Mouse (Mus musculus): Measurements from ENCODE around the gene Tgm2. TPM values are rescaled to one million over a fixed set of nuclear protein-coding genes. Genes with fewer than 3 reads are reported as not detected.

The Tgm2 gene
- 4.4 and 4.7 TPM in 2 replicates for polyA plus RNA-seq (2021; fragmentation: Nextera tagmentation)
- long read RNA-seq, experiment 1, transcript Tgm2-201 (13 exons, 3,596 nt) = major isoform, 6 of 9 reads
- long read RNA-seq, experiment 1, partial matches to known transcripts = 3 of 9 reads
- long read RNA-seq, experiment 1, other reads (novel, unspliced or antisense) = 0 of 9 reads
- long read RNA-seq, experiment 2, partial matches to known transcripts = 1 of 3 reads
- long read RNA-seq, experiment 2, other reads (novel, unspliced or antisense) = 1 of 3 reads

GRCm38 (mm10) chr2:158146223-158146622, at the start of gene Tgm2:
Gene Tgm2, minus strand, starts transcription at chr2:158146436.

Other genes starting within 250 kb of the Tgm2 start
- gene Vstm2l, start 231.8 kb downstream of the Tgm2 start, polyA plus RNA-seq (2021; fragmentation: Nextera tagmentation) = 1.8 and 7.9 TPM in 2 replicates
- 6.3 and 6.5 TPM in 2 replicates for gene Tti1, start 118.0 kb downstream of the Tgm2 start, polyA plus RNA-seq (2021; fragmentation: Nextera tagmentation)
- 14.6 and 21.7 TPM in 2 replicates for gene Rprd1b, start 117.9 kb downstream of the Tgm2 start, polyA plus RNA-seq (2021; fragmentation: Nextera tagmentation)
- 1.9 TPM in 2 replicates for gene D630003M21Rik, start 82.8 kb upstream of the Tgm2 start, polyA plus RNA-seq (2021; fragmentation: Nextera tagmentation)
- not detected in 2 replicates for gene Bpi, start 111.7 kb upstream of the Tgm2 start, polyA plus RNA-seq (2021; fragmentation: Nextera tagmentation)
- 1.2 TPM in 2 replicates for gene Lbp, start 160.1 kb upstream of the Tgm2 start, polyA plus RNA-seq (2021; fragmentation: Nextera tagmentation)
- gene Snhg11, start 229.2 kb upstream of the Tgm2 start, polyA plus RNA-seq (2021; fragmentation: Nextera tagmentation) = 35.2 and 42.7 TPM in 2 replicates